Mouse (Mus musculus) thymus, adult 18-20 months (tissue): ENCODE data around the gene Pdk1.
"Not testable (repeated sequence)": the region's sequence is repeated elsewhere in the genome, so short reads cannot be mapped to it uniquely, and the experiment has no call there.

Experiments used
- DNase-seq, 2 experiments: peaks; one replicate each; pipeline ENCODE4 v3.0.0; 2022; ENCODE audit warnings: mixed read lengths in 2 of 2

Gene Pdk1

GRCm38 (mm10) chr2:71874836-71875235 lies 1.8 kb downstream of the Pdk1 start:
- no peak for DNase-seq

DNA sequence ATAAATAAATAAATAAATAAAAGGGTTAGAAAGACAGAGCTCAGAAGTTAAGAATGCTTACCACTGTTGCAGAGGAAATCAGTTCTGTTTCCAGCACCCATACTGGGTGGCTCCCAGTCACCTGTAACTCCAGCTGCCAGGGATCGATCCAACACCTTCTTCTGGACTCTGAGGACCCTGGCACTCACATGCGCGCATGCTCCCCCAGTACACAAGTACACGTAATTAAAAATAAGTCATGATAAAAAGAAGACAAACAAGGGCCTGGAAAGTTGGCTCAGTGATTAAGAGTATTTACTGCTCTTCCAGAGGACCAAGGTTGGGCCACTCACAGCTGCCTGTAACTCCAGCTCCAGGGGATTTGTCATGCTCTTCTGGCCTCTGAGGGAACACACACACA lies 4.8 kb downstream of the Pdk1 start:
- no peak for DNase-seq

DNA sequence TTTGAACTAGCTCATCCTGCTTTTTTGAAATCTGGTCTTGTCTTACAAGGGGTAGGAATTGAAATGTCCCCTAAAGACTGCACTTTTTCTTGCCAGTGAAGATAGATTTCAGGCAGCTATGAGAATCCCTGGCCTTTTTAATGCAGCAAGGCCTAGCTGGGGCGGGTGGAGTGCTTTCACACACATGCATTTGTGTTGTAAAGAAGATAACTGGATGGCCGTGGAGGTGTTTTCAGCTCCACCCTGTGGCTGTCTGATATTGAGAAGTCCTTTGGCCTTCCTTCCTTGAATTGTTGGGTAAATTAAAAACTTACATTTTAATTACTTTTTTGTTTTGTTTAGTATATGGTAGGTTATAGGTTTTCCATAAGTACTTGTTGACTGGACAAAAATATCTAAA lies 5.4 kb downstream of the Pdk1 start:
- no peak for DNase-seq

- no peak for DNase-seq
These were observed 5.9 kb downstream of the Pdk1 start for GRCm38 (mm10) chr2:71878943-71879342.

DNA sequence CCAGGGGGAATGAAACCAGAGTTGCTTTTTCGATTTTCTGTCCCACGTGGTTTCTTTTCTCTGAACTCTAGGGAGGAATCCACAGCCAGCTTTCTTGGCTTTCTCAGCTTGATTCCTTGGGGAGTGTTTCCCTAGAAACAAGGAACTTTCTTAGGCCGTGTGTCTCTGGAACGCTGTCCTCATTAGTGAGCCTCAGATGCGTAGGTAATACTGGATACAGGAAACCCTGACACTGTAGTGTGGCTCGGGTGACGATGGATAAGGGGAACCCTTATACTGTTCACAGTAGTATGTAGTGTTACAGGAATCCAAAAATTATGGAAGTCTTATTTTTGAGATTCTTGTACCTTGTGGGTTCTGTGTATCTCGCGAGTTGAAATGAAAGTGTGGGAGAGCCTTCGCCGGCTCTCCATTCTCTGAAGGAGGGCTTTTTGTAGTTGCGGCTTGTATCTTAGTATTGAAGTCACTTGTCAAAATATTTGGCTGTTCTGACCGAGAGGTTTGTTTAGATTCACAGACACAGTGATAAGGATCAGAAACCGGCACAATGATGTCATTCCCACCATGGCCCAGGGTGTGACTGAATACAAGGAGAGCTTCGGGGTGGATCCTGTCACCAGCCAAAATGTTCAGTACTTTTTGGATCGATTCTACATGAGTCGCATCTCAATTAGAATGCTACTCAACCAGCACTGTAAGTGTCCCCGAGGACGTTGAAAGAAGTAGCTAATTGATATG lies 10.1 kb downstream of the Pdk1 start:
- no peak for DNase-seq

- DNase-seq = no peak
These were observed 14.2 kb downstream of the Pdk1 start for GRCm38 (mm10) chr2:71887269-71887668.

DNA sequence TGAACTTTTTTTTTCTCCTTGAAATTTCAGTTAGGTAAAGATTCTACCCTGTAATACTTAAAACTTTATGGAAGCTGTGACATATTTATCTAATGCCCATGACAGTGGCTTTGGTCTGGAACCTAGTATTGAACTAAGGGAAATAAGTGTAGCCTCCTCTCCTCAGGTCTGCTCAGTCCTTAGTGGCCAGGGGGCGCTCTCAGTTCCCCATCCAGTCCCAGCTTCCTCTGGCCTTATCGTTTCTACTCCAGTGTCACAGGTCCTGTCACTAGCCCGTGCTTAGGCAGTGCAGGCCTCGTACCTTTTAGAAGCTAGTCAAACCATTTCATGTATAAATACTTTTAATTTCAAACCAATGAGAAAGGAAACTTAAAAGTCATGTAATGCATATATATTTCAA lies 15.4 kb downstream of the Pdk1 start:
- no peak for DNase-seq

DNA sequence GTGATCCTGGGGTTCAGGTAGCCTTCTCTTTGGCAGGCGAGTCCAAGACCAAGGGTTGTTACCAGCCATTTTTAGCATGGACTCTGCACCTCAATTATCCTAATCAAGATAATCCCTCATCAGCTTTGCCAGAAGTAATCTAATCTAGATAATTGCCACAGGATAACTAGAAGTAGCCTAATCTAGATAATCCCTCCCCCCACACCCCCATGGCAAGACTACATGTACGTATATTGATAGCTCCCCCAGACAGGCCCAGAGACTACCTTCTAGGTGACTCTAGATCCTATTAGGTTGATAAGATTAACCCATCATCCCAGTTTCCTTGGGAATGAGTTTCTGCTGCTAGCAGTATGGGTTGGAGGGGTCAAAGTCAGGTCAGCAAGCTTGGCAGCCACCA lies 18.5 kb downstream of the Pdk1 start:
- DNase-seq = no peak

GRCm38 (mm10) chr2:71892741-71893349 lies 19.8 kb downstream of the Pdk1 start:
- DNase-seq = no peak

- DNase-seq = no peak
These were observed 22.7 kb downstream of the Pdk1 start for GRCm38 (mm10) chr2:71895596-71896286.

GRCm38 (mm10) chr2:71897420-71897819 lies 24.4 kb downstream of the Pdk1 start:
- no peak for DNase-seq

DNA sequence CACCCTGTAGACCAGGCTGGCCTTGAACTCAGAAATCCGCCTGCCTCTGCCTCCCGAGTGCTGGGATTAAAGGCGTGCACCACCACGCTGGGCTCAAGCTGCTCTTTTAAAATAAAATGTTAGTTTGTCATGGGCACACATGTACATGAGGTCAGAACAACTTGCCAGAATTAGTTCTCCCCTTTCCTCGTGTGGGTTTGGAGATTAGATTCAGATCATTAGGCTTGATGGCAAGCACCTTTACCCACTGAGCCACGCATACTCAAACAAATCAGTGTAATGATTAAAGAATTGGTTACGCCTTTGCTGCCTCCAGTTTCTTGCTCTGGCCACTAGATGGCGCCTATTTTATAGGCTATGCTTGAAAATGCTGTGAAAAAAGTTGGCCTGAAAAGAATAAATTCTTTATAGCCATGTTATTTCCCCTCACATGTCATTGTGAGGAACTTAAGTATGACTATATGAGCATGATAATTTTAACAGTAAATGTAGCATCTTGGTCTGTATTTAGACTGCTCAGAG lies 25.4 kb downstream of the Pdk1 start:
- DNase-seq = no peak

DNA sequence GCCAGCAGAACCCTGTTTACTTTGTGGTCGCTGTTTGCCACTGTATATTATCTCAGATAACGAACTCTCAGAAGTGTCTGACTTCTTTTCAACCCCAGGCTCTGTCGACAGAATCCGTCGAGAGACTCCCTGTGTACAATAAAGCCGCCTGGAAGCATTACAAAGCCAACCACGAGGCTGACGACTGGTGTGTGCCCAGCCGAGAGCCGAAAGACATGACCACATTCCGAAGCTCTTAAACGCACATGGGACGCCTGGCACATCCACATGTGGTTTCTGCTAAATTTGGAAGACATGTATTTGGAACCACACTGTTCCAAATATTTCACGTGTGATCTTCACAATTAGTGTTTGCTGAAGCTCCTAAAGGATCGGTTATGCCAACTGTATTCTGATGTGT lies 26.9 kb downstream of the Pdk1 start:
- DNase-seq = no peak

DNA sequence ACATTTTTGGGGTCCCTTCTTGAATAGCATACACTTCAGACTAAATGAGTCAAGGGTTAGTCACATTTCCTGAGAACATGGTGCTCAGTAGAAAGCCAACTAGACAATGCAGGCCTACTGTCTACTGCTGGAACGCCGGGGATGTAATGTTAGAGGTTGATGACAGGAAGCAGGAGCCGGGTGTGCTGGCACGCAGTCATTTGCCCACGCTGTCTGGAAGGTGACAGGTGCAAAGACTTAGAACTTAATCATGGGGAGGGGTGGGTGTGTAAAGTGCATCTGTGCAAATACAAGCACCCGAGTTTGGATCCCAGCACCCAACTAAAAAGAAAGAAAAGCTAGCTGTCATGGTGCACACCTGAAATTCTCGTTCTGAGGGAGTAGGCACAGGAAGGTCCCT lies 32.1 kb downstream of the Pdk1 start:
- DNase-seq = no peak

DNA sequence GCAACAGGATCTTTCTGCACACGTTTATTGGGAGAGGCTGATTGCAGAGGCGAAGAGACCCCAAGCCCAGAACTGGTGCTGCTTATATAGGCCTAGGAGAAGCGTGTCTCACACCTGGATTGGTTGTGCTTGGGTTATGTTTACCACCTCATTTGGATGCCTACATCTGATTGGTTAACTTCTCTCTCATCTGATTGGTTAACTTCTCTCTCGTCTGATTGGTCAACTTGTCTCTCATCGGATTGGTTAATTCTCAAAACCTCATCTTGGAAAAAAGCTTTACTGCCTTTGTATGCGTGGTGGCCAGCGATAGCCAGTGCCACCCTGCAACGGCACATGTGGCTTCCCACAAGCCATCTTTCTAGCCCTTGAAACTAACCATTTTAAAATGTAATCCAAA lies 33.3 kb downstream of the Pdk1 start:
- not testable (repeated sequence) for DNase-seq

- no peak for DNase-seq
These were observed 40.9 kb downstream of the Pdk1 start for GRCm38 (mm10) chr2:71913911-71914310.

GRCm38 (mm10) chr2:71919227-71919647 lies 46.2 kb downstream of the Pdk1 start:
- no peak for DNase-seq

GRCm38 (mm10) chr2:71924931-71925330 lies 51.9 kb downstream of the Pdk1 start:
- DNase-seq = not testable (repeated sequence)

DNA sequence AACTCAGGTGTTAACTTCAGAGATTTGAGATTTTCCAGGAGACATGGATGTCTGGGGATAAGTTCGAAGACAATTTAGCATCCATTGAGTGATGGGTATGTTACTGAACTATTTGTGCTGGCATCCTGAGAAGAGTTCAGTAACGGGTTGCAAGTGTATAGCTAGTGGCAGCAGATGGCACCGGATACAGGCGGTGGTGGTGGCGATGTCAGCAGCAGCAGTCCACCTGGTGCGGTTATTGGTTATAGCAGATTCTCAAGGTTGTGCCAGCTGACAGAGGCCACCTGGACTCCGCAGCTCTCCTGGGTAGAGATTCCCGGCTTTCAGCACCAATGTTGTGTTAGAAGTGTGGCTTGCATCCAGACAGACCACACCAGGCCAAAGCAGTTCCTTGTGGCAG lies 61.0 kb downstream of the Pdk1 start:
- no peak for DNase-seq

- DNase-seq = no peak
These were observed 63.7 kb downstream of the Pdk1 start for GRCm38 (mm10) chr2:71936711-71937110.

- DNase-seq = no peak
These were observed 64.8 kb downstream of the Pdk1 start for GRCm38 (mm10) chr2:71937649-71938308.

DNA sequence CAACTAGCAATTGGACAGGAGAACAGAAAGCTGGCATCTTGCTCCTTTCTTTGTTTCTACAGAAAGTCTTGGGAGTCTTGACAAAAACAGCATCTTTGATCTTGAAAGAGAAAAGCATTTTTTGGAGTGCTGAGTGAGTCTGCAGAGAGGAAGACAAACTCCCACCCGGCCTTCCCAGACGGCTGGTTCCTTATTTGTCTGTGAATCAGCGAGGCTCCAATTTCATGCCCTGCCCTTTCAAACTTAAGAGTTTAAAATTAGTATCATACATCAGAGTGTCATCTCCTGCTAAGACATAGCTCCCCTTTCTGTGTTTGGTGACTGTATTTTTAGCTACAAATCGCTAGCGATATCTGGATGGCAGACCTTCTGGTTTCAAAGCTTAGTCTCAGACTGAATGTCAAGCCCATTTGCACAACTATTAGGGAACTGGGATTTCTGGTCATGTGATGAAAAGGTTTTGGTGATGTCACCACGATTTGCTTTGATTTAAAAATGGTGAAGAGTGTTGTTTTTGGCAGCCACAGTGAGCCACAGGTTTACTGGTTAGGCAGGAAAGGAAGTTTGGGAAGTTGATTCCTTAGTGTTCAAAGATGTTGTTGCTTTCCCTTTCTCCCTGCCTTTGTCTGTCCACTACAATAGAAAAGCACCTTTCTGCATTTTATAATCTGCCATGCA lies 65.8 kb downstream of the Pdk1 start:
- DNase-seq = no peak
